Mouse (Mus musculus) liver, embryonic 14.5 days (tissue): ENCODE data around the gene Olfr1233. TPM values are rescaled to one million over a fixed set of nuclear protein-coding genes. Genes with fewer than 3 reads are reported as not detected.

ENCODE experiments used
- ATAC-seq: fragments of 200-750 bp; cut with Nextera tagmentation; 2 replicates; pipeline ENCODE4 v1.8.0; 2017; ENCODE audit warnings: moderate number of reproducible peaks, mild to moderate bottlenecking, moderate library complexity; ENCODE audit not compliant: insufficient read depth
- DNase-seq, 3 experiments: peaks; one replicate each; pipeline ENCODE4 v3.0.0-alpha.2; 2012 to 2013; ENCODE audit warnings: low read depth in 3 of 3, low spot score in 3 of 3
- H3K27ac ChIP-seq: fragments of 300-500 bp; sonication (generic); 2 replicates; pipeline ENCODE4 v1.5.1; 2014; ENCODE audit warnings: moderate library complexity, mild to moderate bottlenecking, control low read depth, inconsistent platforms
- H3K27me3 ChIP-seq: fragments of 300-500 bp; sonication (generic); 2 replicates; pipeline ENCODE4 v1.6.1; 2014; ENCODE audit warnings: mild to moderate bottlenecking, low read length, moderate library complexity; ENCODE audit not compliant: control insufficient read depth, insufficient read depth
- H3K36me3 ChIP-seq: fragments of 300-500 bp; sonication (generic); replicated peaks from 2 replicates; pipeline ENCODE4 v1.6.1; 2014; ENCODE audit warnings: low read depth; ENCODE audit not compliant: control insufficient read depth, insufficient read depth
- H3K4me1 ChIP-seq, 2 experiments: fragments of 200-500 bp in 1 of 2; fragments of 300-500 bp in 1 of 2; sonication (generic) in 1 of 2; replicated peaks; 2 replicates each; pipeline ENCODE4 v1.6.1; 2012 to 2014; ENCODE audit warnings: antibody characterized with exemption in 1 of 2, inconsistent platforms in 1 of 2, low read length in 1 of 2; ENCODE audit not compliant: control insufficient read depth in 2 of 2, insufficient read depth in 2 of 2
- H3K4me2 ChIP-seq: fragments of 300-500 bp; sonication (generic); 2 replicates; pipeline ENCODE4 v1.6.1; 2014; ENCODE audit warnings: low read depth, mild to moderate bottlenecking, control low read depth, moderate library complexity
- H3K4me3 ChIP-seq, 2 experiments: fragments of 200-500 bp in 1 of 2; fragments of 300-500 bp in 1 of 2; sonication (generic) in 1 of 2; 2 replicates each; pipeline ENCODE4 v1.5.1; 2012 to 2014; ENCODE audit warnings: low read depth in 2 of 2, low read length in 2 of 2, mild to moderate bottlenecking in 2 of 2, control low read depth in 1 of 2, inconsistent platforms in 1 of 2, moderate library complexity in 1 of 2; ENCODE audit not compliant: insufficient read depth in 1 of 2
- H3K9ac ChIP-seq: fragments of 300-500 bp; sonication (generic); replicated peaks from 2 replicates; pipeline ENCODE4 v1.6.1; 2014; ENCODE audit warnings: mild to moderate bottlenecking, control low read depth, moderate library complexity
- H3K9me3 ChIP-seq: fragments of 300-500 bp; sonication (generic); 2 replicates; pipeline ENCODE4 v1.6.1; 2016; ENCODE audit warnings: low read length, mixed read lengths; ENCODE audit not compliant: control insufficient read depth
- CTCF ChIP-seq: IDR thresholded peaks from 2 replicates; pipeline ENCODE4 v1.5.1; 2016; ENCODE audit warnings: antibody characterized with exemption, low read depth, control low read depth
- EP300 ChIP-seq: IDR thresholded peaks from 2 replicates; pipeline ENCODE4 v1.6.1; 2016; ENCODE audit warnings: antibody characterized with exemption, low read depth
- WGBS: fragments of 180-500 bp; shearing (Covaris S2); extraction: QIAGEN DNeasy Blood & Tissue Kit; methylation state at CpG from one replicate; pipeline ENCODE4 v1.1.7; 2014; ENCODE audit not compliant: insufficient replicate concordance; 5-methylcytosine and 5-hydroxymethylcytosine counted together
- polyA plus RNA-seq, 2 experiments: library from polyadenylated mRNA; depleted of rRNA in 1 of 2; stranded (reverse) in 1 of 2; unstranded in 1 of 2; fragments of >200 nt; fragmentation: Nextera tagmentation in 1 of 2; extraction: Ambion mirVana in 1 of 2; gene quantifications; 2 replicates each; pipeline versions ENCODE4 v1.2.1 to v1.2.3; 2012 to 2014

Gene Olfr1233
- polyA plus RNA-seq, 2 experiments: not detected

DNA sequence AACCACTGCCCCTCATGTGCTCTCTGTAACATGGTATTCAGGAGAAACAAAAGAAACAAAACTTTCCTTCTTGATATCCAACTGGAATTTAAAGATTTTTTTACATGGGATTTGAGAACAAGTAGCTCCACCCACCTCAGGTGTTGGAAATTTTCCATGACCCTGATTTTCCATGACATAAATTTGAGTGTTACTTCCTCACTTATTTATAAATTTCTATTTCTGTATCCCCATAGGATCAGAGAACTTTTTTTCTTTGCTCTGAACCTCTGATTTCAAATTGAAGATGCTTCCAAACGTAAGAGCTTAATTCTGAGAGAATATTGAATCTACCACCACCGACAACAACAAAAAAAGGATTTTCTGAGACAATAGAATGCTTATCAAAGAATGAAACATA lies 54.3 kb downstream of the Olfr1233 start, which contains the start of gene Olfr1229:
Gene Olfr1229 (minus strand): TSS at position 101 of the 400 bp plus-strand sequence.
- H3K9me3 ChIP-seq: no peaks in the 10 kb centered on the region
- no peaks in the 10 kb centered on the region for H3K4me1 ChIP-seq
- TF ChIP-seq EP300 (no peak), CTCF (no peak)
- no peak within 1 kb of the TSS for H3K27ac ChIP-seq
- no peak within 1 kb of the TSS for H3K4me2 ChIP-seq
- ATAC-seq (no peak), DNase-seq (no peak)
- no peak within 1 kb of the TSS for H3K9ac ChIP-seq
- H3K36me3 ChIP-seq: no peaks in the 10 kb centered on the region
- H3K4me3 ChIP-seq: no peak within 1 kb of the TSS
- no peaks in the 10 kb centered on the region for H3K27me3 ChIP-seq
- WGBS: 55% methylated on average over 2 of the region's 2 CpGs

Other genes starting within 250 kb of the Olfr1233 start
- gene Olfr1220, start 235.6 kb downstream of the Olfr1233 start, polyA plus RNA-seq (2012; rRNA removed): not detected in 2 replicates
- not detected in 2 replicates for gene Olfr1220, start 235.6 kb downstream of the Olfr1233 start, polyA plus RNA-seq (2014; fragmentation: Nextera tagmentation; extraction: Ambion mirVana)
- gene Olfr1221, start 225.1 kb downstream of the Olfr1233 start, polyA plus RNA-seq (2012; rRNA removed): not detected in 2 replicates
- not detected in 2 replicates for gene Olfr1221, start 225.1 kb downstream of the Olfr1233 start, polyA plus RNA-seq (2014; fragmentation: Nextera tagmentation; extraction: Ambion mirVana)
- not detected in 2 replicates for gene Olfr1222, start 209.3 kb downstream of the Olfr1233 start, polyA plus RNA-seq (2012; rRNA removed)
- not detected in 2 replicates for gene Olfr1222, start 209.3 kb downstream of the Olfr1233 start, polyA plus RNA-seq (2014; fragmentation: Nextera tagmentation; extraction: Ambion mirVana)
- not detected in 2 replicates for gene Olfr1223, start 190.8 kb downstream of the Olfr1233 start, polyA plus RNA-seq (2012; rRNA removed)
- gene Olfr1223, start 190.8 kb downstream of the Olfr1233 start, polyA plus RNA-seq (2014; fragmentation: Nextera tagmentation; extraction: Ambion mirVana): not detected in 2 replicates
- gene Olfr1224-ps1, start 178.3 kb downstream of the Olfr1233 start, polyA plus RNA-seq (2012; rRNA removed): not detected in 2 replicates
- gene Olfr1224-ps1, start 178.3 kb downstream of the Olfr1233 start, polyA plus RNA-seq (2014; fragmentation: Nextera tagmentation; extraction: Ambion mirVana): not detected in 2 replicates
- not detected in 2 replicates for gene Olfr1225, start 167.7 kb downstream of the Olfr1233 start, polyA plus RNA-seq (2012; rRNA removed)
- gene Olfr1225, start 167.7 kb downstream of the Olfr1233 start, polyA plus RNA-seq (2014; fragmentation: Nextera tagmentation; extraction: Ambion mirVana): not detected in 2 replicates
- gene Olfr1226, start 142.3 kb downstream of the Olfr1233 start, polyA plus RNA-seq (2012; rRNA removed): not detected in 2 replicates
- not detected in 2 replicates for gene Olfr1226, start 142.3 kb downstream of the Olfr1233 start, polyA plus RNA-seq (2014; fragmentation: Nextera tagmentation; extraction: Ambion mirVana)
- gene Olfr1228, start 88.3 kb downstream of the Olfr1233 start, polyA plus RNA-seq (2012; rRNA removed): not detected in 2 replicates
- gene Olfr1228, start 88.3 kb downstream of the Olfr1233 start, polyA plus RNA-seq (2014; fragmentation: Nextera tagmentation; extraction: Ambion mirVana): not detected in 2 replicates
- not detected in 2 replicates for gene Olfr1229, start 54.4 kb downstream of the Olfr1233 start, polyA plus RNA-seq (2012; rRNA removed)
- gene Olfr1229, start 54.4 kb downstream of the Olfr1233 start, polyA plus RNA-seq (2014; fragmentation: Nextera tagmentation; extraction: Ambion mirVana): not detected in 2 replicates
- gene Olfr1230, start 45.1 kb downstream of the Olfr1233 start, polyA plus RNA-seq (2012; rRNA removed): not detected in 2 replicates
- gene Olfr1230, start 45.1 kb downstream of the Olfr1233 start, polyA plus RNA-seq (2014; fragmentation: Nextera tagmentation; extraction: Ambion mirVana): not detected in 2 replicates
- not detected in 2 replicates for gene Olfr1231, start 35.3 kb downstream of the Olfr1233 start, polyA plus RNA-seq (2012; rRNA removed)
- gene Olfr1231, start 35.3 kb downstream of the Olfr1233 start, polyA plus RNA-seq (2014; fragmentation: Nextera tagmentation; extraction: Ambion mirVana): not detected in 2 replicates
- not detected in 2 replicates for gene Olfr1232, start 12.7 kb downstream of the Olfr1233 start, polyA plus RNA-seq (2012; rRNA removed)
- not detected in 2 replicates for gene Olfr1232, start 12.7 kb downstream of the Olfr1233 start, polyA plus RNA-seq (2014; fragmentation: Nextera tagmentation; extraction: Ambion mirVana)
- not detected in 2 replicates for gene Olfr1234, start 22.5 kb upstream of the Olfr1233 start, polyA plus RNA-seq (2012; rRNA removed)
- gene Olfr1234, start 22.5 kb upstream of the Olfr1233 start, polyA plus RNA-seq (2014; fragmentation: Nextera tagmentation; extraction: Ambion mirVana): not detected in 2 replicates
- gene Olfr1238, start 67.3 kb upstream of the Olfr1233 start, polyA plus RNA-seq (2012; rRNA removed): not detected in 2 replicates
- gene Olfr1238, start 67.3 kb upstream of the Olfr1233 start, polyA plus RNA-seq (2014; fragmentation: Nextera tagmentation; extraction: Ambion mirVana): not detected in 2 replicates
- gene Olfr1239, start 78.0 kb upstream of the Olfr1233 start, polyA plus RNA-seq (2012; rRNA removed): not detected in 2 replicates
- not detected in 2 replicates for gene Olfr1239, start 78.0 kb upstream of the Olfr1233 start, polyA plus RNA-seq (2014; fragmentation: Nextera tagmentation; extraction: Ambion mirVana)
- gene Olfr1240, start 100.6 kb upstream of the Olfr1233 start, polyA plus RNA-seq (2012; rRNA removed): not detected in 2 replicates
- gene Olfr1240, start 100.6 kb upstream of the Olfr1233 start, polyA plus RNA-seq (2014; fragmentation: Nextera tagmentation; extraction: Ambion mirVana): not detected in 2 replicates
- gene Olfr1241, start 144.7 kb upstream of the Olfr1233 start, polyA plus RNA-seq (2012; rRNA removed): not detected in 2 replicates
- not detected in 2 replicates for gene Olfr1241, start 144.7 kb upstream of the Olfr1233 start, polyA plus RNA-seq (2014; fragmentation: Nextera tagmentation; extraction: Ambion mirVana)
- not detected in 2 replicates for gene Olfr1242, start 155.9 kb upstream of the Olfr1233 start, polyA plus RNA-seq (2012; rRNA removed)
- gene Olfr1242, start 155.9 kb upstream of the Olfr1233 start, polyA plus RNA-seq (2014; fragmentation: Nextera tagmentation; extraction: Ambion mirVana): not detected in 2 replicates
- gene Olfr1243, start 189.1 kb upstream of the Olfr1233 start, polyA plus RNA-seq (2012; rRNA removed): not detected in 2 replicates
- not detected in 2 replicates for gene Olfr1243, start 189.1 kb upstream of the Olfr1233 start, polyA plus RNA-seq (2014; fragmentation: Nextera tagmentation; extraction: Ambion mirVana)
- not detected in 2 replicates for gene Olfr1245, start 236.0 kb upstream of the Olfr1233 start, polyA plus RNA-seq (2012; rRNA removed)
- not detected in 2 replicates for gene Olfr1245, start 236.0 kb upstream of the Olfr1233 start, polyA plus RNA-seq (2014; fragmentation: Nextera tagmentation; extraction: Ambion mirVana)